Mouse (Mus musculus): ENCODE results near the gene Tec. TPM values are rescaled to one million over a fixed set of nuclear protein-coding genes. Genes with fewer than 3 reads are reported as not detected.
A peak's percentile ranks its signal among the peaks of the same experiment; 100 is the strongest.

The Tec gene
- total RNA-seq, 2 experiments from 2014 or later = 3.0 to 3.7 TPM

- intact Hi-C loops (cut with DNase I) = loop anchor here (5.0 to 10.0 kb wide), 2 partner anchors 178 to 1451 kb away; no protein-coding TSS in a partner anchor
- no peak for DNase-seq (ENCODE audit: low spot score in 2 of 2)
Measured at GRCm38 (mm10) chr5:72896478-72897279, 28.4 kb upstream of the Tec start.

GRCm38 (mm10) chr5:72895261-72895660 lies 27.0 kb upstream of the Tec start:
- intact Hi-C loops (cut with DNase I) = loop anchor here (5.0 to 10.0 kb wide), 2 partner anchors 180 to 1452 kb away; no protein-coding TSS in a partner anchor
- no peak for DNase-seq (ENCODE audit: low spot score in 2 of 2)

- intact Hi-C loops (cut with DNase I) = loop anchor here (10.0 kb wide), 1 partner anchor 181 kb away; no protein-coding TSS in a partner anchor
- no peak for DNase-seq (ENCODE audit: low spot score in 2 of 2)
Measured at GRCm38 (mm10) chr5:72893987-72894386, 25.7 kb upstream of the Tec start.

- intact Hi-C loops (cut with DNase I) = loop anchor here (10.0 kb wide), 1 partner anchor 183 kb away; no protein-coding TSS in a partner anchor
- DNase-seq (ENCODE audit: low spot score in 2 of 2) = peak; percentile 40 to 50
Measured at GRCm38 (mm10) chr5:72891534-72891933, 23.3 kb upstream of the Tec start.

GRCm38 (mm10) chr5:72888260-72888659 lies 20.0 kb upstream of the Tec start:
- intact Hi-C loops (cut with DNase I) = no loop called here
- DNase-seq (ENCODE audit: low spot score in 2 of 2) = no peak

- DNase-seq (ENCODE audit: low spot score in 2 of 2) = no peak
- intact Hi-C loops (cut with DNase I) = no loop called here
Measured at GRCm38 (mm10) chr5:72886458-72887222, 18.4 kb upstream of the Tec start.

GRCm38 (mm10) chr5:72883706-72884105 lies 15.4 kb upstream of the Tec start:
- no peak for DNase-seq (ENCODE audit: low spot score in 2 of 2)
- intact Hi-C loops (cut with DNase I) = no loop called here

- intact Hi-C loops (cut with DNase I) = no loop called here
Measured at GRCm38 (mm10) chr5:72882412-72882765, 14.1 kb upstream of the Tec start.

GRCm38 (mm10) chr5:72881748-72882411 lies 13.6 kb upstream of the Tec start:
- intact Hi-C loops (cut with DNase I) = no loop called here
- DNase-seq (ENCODE audit: low spot score in 2 of 2) = peak in 1 of 2 experiments; percentile 58

More at GRCm38 (mm10) chr5:72882412-72882765, 14.1 kb upstream of the Tec start:
- no peak for DNase-seq (ENCODE audit: low spot score in 2 of 2)

GRCm38 (mm10) chr5:72879736-72880135 lies 11.5 kb upstream of the Tec start:
- intact Hi-C loops (cut with DNase I) = no loop called here

GRCm38 (mm10) chr5:72871114-72871513 lies 2.8 kb upstream of the Tec start:
- intact Hi-C loops (cut with DNase I) = no loop called here
- DNase-seq (ENCODE audit: low spot score in 2 of 2) = no peak

More at GRCm38 (mm10) chr5:72879736-72880135, 11.5 kb upstream of the Tec start:
- no peak for DNase-seq (ENCODE audit: low spot score in 2 of 2)

GRCm38 (mm10) chr5:72869779-72870608 lies 1.7 kb upstream of the Tec start:
- DNase-seq (ENCODE audit: low spot score in 2 of 2) = no peak
- intact Hi-C loops (cut with DNase I) = loop anchor here (5.0 kb wide), 1 partner anchor 78 kb away; no protein-coding TSS in a partner anchor

- intact Hi-C loops (cut with DNase I) = loop anchor here (5.0 kb wide), 1 partner anchor 75 kb away; no protein-coding TSS in a partner anchor
- DNase-seq (ENCODE audit: low spot score in 2 of 2) = no peak
Measured at GRCm38 (mm10) chr5:72867036-72867672, 1.1 kb downstream of the Tec start.

- intact Hi-C loops (cut with DNase I) = loop anchor here (5.0 kb wide), 1 partner anchor 74 kb away; no protein-coding TSS in a partner anchor
- DNase-seq (ENCODE audit: low spot score in 2 of 2) = no peak
Measured at GRCm38 (mm10) chr5:72866260-72866905, 1.9 kb downstream of the Tec start.

GRCm38 (mm10) chr5:72864654-72865178 lies 3.6 kb downstream of the Tec start:
- no peak for DNase-seq (ENCODE audit: low spot score in 2 of 2)
- intact Hi-C loops (cut with DNase I) = loop anchor here (5.0 kb wide), 1 partner anchor 72 kb away; no protein-coding TSS in a partner anchor

- no peak for DNase-seq (ENCODE audit: low spot score in 2 of 2)
- intact Hi-C loops (cut with DNase I) = no loop called here
Measured at GRCm38 (mm10) chr5:72863166-72863565, 5.1 kb downstream of the Tec start.

GRCm38 (mm10) chr5:72861726-72862385 lies 6.4 kb downstream of the Tec start:
- DNase-seq (ENCODE audit: low spot score in 2 of 2) = no peak
- intact Hi-C loops (cut with DNase I) = no loop called here
